Mouse (Mus musculus) liver, postnatal 0 days (tissue): ENCODE measurements around the gene Insyn1.

Source experiments
- CTCF ChIP-seq: sonication (generic); IDR thresholded peaks from 2 replicates; pipeline ENCODE4 v1.5.1; 2016; ENCODE audit warnings: antibody characterized with exemption, low read depth
- EP300 ChIP-seq: IDR thresholded peaks from 2 replicates; pipeline ENCODE4 v1.6.1; 2016; ENCODE audit warnings: antibody characterized with exemption, low read depth, mild to moderate bottlenecking

DNA sequence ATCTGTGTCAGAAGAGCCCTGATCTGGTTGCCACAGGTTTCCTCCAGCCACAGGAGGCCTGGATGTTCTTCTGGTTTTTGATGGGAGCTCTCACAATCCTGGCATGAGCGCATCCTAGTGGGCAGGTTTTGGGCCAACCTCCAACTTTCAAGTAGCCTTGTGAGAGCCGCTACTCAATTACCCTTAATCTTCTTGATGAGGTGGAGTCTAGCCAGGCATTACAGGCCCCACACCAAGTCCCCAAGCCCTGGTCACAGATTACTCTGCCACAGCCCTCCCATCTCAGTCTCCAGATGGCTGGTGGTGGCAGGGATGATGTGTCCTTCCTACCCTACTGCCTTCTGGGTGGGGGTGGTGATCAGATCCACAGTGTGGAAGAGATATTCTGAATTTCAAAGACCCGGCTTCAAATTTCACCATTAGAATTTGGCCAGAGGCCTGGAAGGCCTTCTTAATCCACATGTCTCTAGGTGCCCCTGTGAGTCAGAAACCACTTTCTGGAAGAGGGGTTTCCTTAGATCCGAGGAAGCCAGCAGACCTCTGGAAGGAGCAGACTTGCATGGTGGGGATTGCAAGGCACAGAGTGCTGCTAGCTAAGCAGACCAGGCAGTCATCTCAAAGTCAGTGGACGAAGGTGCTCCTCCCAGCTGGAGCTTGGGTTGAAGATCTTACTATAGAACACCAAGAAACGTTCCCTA is 29.4 kb upstream of the Insyn1 start:
- TF ChIP-seq CTCF: no peak
- no peak for TF ChIP-seq EP300
